Mouse (Mus musculus): ENCODE measurements around the gene Rfx2.

Gene Rfx2

DNA sequence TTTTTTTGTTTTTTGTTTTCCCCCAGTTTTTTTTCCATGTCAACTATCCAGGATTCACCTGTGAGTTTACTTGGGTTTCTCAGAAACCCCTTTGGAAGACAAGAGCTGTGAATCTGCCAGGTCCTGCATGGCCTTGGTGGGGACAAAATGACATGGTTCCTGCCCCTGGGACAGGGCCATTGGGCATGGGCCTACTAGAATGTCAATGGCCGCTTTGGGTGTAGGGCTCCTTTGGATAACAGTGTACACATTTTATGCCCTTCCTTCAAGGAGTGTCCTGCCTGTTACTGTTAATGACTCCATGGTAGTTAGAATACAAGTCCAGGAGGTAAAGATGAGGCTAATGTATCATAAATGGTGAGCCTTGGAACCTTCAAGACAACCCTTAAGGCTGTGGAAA is 2.1 kb upstream of the Rfx2 start:
- no peak for DNase-seq (ENCODE audit: low spot score in 2 of 2)

DNA sequence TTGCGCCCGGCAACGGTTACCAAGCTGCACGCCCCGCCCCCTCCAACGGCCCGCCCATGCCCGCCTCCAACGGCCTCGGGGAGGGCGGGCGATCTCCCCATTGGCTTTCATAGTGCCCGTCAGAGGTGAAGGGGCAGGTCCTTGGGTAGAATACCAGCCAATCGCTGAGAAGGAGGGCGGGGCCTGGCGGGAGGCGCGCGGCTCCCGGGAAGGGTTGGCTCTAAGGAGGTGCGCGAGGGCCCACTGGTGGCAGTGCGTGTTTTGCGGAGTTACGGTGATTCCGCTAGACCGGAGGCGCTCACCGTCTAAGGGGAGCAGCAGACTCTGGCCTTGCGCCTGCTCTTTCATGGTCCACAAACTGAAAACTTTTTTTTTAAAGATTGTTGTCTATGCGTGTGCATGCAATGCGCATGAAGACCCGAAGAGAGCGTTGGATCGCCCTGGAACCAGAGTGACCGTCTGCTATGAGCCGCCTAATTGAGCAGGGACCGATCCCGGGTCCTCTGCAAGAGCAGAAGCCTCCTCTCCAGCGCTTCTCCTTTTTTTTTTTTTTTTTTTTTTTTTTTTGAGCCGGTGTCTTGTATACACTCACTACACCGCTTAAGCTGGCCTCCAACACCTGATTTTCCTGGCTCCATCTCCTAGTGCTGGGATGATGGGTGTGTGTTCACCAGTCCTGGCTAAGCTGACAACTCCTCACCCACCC is 451 bp upstream of the Rfx2 start:
- DNase-seq (ENCODE audit: low spot score in 2 of 2), result peak; percentile 94

DNA sequence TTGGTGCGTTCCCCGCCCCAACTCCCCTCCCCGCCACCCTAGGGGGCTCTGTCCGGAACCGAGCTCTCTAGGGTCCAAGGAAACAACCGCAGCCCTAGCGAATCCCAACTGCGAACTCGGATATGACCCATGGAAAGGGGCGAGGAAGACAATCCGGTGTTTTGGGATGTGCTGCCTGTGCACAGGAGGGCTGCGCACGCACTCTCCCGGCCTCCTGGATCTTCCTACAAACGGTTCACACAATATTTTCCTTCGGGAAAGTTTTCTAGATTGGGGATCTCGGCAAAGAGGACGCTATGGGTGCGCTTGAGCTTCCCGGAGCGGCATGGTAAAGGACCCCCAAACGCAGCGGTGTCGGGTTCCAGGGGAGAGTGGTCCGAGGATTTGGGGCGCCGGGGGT is 1.0 kb downstream of the Rfx2 start:
- DNase-seq (ENCODE audit: low spot score in 2 of 2), result no peak

DNA sequence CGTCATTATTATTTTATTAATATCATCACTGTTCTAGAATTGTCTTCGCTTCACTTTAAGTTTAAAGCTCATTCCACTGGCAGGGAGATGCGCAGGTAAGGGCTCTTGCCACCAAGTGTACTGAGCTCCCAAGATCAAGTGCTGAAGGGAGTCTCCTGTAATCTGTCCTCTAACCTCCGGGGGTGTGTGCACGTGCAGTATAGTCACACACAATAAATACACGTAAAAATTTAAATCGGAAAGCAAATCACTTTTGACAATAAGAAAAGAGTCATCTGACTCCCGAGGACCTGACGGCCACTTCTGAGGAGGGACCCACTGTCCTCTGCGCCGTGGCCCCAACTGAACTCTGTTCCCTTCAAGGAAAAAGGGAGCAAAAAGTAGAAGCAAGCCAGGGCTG is 1.6 kb downstream of the Rfx2 start:
- DNase-seq (ENCODE audit: low spot score in 2 of 2), result no peak

DNA sequence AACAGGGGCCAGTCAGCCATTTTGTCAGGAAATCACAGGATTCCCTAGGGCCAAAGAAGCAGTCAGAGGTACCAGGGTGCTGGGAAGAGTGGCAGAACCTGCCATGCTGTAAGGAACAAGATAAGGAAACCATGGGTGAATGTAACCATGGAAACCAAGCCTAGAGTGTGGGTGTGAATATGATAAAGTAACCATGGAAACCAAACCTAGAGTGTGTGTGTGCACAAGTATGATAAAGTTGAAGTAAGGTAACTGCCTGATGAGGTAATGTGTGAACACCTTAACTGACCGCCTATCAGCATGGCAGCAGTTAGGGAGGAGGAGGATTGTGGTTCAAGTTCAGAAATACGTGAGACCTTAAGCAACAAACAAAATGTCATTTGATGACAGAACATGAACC is 4.1 kb downstream of the Rfx2 start:
- DNase-seq (ENCODE audit: low spot score in 2 of 2), result no peak

DNA sequence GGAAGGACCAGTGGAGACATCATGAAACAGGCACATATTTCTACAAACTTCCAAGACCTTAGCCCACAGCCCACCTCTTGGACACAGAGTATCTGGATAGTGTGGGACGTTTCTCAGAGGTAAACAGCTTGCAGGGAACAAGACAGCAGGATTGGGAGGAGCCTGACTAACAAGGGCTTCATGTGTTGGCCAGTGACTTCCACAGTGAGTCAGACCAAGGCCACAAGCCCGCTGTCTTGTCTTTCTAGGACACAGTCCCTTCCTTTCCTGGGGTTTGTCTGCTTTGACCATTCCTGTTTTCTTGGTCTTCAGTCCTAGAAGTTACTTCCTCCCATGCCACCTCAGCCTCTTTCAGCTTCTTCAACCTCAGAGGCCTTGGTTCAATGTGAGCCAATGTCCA is 7.5 kb downstream of the Rfx2 start:
- DNase-seq (ENCODE audit: low spot score in 2 of 2), result no peak

DNA sequence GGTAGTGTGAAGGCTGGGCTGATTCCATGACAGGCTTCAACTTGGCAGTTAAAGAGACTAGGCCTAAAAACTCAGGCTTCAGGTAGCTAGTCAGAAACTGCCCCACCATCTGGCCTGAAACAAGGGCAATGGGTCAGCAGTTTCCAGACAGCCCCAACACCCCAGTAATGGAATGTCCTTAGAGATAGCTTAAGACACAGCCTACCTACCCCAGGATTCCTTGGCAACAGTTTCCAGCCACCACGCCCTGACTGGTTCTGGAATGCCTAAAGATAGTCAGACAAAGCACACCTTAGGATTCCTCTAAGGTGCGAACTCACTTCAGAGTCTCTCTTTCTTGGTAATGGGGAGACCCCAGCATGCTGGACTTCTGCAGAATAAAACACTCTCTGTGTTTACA is 8.4 kb downstream of the Rfx2 start:
- DNase-seq (ENCODE audit: low spot score in 2 of 2), result no peak

DNA sequence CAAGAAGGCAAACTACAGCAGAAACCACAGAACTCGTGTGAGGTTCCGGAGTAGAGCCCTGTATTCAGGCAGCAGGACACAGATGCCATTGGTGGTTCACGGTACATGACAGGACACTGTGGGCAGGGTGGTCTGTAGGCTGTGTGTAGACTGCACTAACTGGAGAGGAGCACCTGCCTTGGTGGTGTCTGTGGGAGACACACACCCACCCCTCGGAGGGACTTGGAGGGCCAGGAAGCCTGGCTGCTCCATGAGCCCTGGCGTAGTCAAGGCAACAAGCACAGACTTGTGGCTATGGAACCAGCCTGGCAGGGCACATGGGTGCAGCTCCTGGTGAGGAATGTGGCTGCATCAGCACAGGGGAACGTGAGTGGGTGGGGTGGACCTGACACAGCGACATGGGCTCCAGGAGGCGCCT is 11.1 kb downstream of the Rfx2 start:
- DNase-seq (ENCODE audit: low spot score in 2 of 2), result no peak

DNA sequence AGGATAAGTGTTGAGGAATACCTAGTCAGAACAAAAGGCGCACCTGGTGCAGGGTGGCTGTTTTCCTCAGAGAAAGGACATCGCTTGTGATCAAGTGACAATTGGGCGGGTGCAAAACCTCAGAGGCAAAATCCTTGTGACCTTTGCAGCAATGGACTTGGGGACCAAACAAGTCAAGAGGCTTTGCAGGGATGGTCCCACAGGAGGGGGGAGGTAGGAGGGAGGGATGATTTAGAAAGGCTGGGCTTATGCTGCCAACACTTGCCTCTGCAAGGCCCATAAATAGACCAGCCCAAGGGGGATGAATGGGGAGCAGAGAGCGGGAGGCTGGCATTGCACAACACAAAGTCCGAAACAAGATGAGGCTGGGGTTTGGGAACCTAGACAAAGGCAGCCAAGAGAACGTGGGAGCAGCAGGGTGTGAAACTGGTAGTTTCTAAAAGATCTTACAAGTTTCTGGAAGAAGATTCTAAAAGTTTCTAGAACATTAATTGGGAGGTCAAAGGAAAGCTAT is 11.7 kb downstream of the Rfx2 start:
- no peak for DNase-seq (ENCODE audit: low spot score in 2 of 2)

DNA sequence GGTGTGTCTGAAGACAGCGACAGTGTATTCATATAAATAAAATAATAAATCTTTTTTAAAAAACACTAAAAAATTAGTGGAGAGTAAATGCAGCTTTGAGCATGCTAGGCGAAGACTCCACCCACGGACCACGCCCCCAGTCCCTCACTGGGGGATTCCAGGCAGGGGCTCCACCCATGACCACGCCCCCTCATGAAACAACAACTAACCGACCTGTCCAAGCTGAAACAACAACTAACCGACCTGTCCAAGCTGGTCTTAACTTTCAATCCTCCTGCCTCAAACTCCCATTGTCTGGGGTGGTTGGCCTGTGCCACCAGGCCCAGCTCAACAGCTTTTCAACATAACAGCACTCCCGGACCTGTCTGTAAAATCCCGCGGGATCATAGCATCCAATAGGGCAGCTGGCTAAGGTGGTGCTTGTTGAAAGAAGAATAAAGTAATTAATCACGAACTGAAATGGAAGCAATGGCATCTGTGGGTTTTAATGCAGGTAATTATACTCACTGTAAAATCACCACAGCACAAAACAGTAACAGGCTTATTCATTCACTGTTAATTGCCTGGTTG is 12.7 kb downstream of the Rfx2 start:
- DNase-seq (ENCODE audit: low spot score in 2 of 2), result no peak

DNA sequence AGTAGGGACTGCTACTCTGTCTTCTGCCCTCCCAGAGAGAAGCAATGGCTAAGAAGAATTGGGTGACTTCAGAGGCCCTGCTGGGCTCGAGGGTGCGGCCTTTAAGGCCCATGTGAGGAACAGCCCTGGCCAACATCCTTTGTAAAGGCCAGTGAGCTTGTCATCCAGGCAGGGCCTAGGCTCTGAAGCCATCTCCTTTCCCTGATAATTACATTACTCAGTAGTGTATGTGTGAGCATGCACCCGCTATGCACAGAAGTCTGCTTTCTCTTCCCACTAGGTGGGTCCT is 15.8 kb downstream of the Rfx2 start:
- no peak for DNase-seq (ENCODE audit: low spot score in 2 of 2)

DNA sequence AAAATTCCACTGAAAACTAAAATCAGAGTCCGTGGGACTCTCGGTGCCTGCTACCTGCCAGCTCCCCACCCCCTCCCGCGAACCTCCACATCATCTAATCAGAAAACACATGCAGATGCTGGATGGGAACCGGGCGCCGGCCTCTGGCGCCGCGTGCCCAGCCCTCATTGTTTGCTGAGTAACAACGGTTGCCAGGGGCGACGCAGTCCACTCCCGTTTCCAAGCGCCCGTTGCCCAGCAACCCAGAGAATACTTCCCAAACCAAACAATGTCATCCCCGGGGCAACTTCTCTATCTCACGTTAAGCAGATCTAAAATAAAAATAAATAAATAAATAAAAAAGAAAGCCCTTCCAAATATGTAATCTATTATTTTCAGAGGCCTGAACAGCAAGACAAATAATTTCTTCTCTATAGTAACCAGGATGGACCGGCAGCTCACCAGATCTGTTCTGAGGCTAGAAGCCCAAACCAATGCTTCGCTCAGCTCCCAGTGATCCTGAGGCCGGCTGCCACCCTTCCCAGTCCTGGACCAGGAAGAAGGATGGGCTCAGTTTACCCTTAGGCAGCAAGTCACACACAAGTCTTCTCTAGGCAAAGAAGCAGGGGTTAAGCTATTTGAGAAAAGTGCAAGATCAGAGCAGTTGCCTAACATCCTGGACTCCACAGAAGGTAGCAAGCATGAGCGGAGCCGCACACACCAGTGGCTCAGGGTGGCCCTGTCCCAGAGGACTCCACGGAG is 16.3 kb downstream of the Rfx2 start:
- peak; percentile 62 to 67 for DNase-seq (ENCODE audit: low spot score in 2 of 2)

DNA sequence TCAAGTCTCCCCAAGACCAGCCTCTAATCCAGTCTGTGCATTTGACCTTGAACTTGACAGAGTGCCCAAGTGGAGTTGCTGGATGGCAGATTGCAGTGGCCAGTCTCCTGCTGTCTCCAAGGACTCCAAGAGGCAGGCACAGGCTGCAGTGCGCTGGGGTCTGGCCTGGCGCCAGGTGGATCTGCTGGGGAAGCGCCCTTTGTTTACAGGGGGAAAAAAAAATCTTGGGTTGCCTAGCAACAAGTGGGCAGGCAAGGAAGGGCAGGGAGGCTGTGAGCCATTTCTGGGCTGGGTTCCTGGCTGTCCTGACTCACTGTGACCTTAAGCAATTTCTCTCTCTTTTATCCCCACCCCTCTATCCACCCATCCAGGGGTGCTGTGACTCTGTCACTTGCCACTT is 20.6 kb downstream of the Rfx2 start:
- peak; percentile 50 to 57 for DNase-seq (ENCODE audit: low spot score in 2 of 2)

DNA sequence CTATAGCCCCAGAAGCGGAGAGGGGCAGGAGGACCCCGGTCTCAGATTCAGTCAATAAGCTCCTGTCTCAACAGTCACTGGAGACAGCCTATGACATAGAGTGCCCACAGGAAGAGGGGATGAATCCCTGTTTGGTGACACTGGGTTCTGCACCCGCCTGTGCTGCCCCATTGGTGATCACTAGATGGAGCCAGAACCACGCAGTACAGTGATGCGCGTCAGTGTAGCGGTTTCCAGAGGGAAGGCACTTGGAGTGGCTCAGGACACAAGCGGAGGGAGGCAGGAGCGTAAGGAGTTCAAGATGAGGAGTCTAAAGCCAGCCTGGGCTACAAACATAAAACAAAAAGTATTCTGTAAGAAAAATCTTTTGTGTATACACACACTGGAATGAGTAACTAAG is 22.3 kb downstream of the Rfx2 start:
- peak; percentile 72 to 78 for DNase-seq (ENCODE audit: low spot score in 2 of 2)

DNA sequence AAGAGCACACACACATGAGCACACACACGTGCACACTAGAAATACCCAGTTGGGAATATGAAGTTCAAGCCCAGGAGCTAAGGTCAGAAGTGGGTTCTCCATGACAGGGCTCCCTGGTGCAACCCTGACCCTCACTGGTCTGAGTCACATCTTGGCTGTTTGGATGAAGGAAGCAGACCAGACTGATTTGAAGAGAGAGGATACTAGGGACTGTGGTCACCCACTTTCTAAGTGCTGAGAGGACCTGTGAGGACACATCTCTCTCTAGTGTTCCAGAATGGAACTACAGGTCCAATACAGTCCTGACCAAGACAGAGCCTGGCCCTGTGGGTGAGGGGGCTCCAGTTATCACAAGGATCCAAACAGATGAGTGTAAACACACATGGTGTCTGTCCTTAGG is 25.0 kb downstream of the Rfx2 start:
- DNase-seq (ENCODE audit: low spot score in 2 of 2), result no peak

DNA sequence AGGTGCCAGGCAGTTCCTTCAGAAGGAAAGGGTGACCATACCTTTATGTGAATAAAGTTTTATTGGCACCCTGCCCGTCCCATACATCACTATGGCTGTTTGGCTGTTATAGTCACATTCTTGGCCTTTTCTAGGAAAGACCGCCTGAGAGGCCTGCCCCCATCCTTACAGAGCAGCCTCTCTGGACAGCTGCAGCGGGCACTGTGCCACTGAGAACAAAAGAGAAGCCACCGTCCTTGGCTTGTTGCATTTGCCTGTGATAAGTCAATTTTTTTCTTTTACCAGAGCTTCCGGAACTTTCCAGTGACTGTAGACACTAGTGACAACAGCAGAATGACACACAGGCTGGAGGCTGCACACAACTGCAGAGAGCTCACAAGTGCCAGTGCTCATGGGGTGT is 25.9 kb downstream of the Rfx2 start:
- no peak for DNase-seq (ENCODE audit: low spot score in 2 of 2)

DNA sequence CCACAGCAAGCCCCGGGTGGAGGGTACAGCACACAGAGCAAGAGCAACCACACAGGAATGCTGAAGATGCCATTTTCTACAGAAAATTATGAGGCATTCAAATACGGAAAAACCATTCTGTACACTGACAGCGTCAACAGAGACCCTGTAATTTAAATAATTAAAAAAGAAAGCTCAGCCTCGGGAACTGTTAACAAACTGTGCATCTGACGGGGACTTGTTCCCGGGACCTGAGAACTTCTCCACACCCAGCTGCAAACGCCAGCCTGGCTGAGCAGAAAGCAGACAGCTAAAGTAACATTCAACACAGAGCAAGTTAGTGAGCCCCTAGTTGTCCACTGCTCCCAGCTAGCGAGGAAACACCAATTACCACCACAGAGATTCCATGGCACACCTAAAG is 28.7 kb downstream of the Rfx2 start:
- DNase-seq (ENCODE audit: low spot score in 2 of 2), result no peak

DNA sequence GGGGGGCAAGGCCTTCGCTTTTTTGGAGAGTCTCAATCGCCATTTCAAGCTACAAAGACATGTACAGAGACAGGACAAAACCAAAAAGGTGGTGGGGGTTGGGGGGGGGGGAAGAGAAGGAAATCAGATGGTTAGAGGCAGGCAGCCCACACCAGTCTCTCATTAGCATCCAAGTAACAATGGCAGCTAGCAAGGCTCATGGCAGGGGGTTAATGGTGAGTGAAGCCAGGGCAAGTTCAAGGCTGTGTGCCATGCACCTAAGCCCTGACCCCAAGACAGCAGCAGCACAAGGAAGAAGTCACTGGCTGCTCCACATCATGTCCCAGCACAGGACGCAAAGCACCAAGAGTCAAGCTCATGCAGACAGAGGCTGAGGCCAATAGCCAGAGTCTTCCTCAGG is 31.5 kb downstream of the Rfx2 start:
- DNase-seq (ENCODE audit: low spot score in 2 of 2), result no peak

DNA sequence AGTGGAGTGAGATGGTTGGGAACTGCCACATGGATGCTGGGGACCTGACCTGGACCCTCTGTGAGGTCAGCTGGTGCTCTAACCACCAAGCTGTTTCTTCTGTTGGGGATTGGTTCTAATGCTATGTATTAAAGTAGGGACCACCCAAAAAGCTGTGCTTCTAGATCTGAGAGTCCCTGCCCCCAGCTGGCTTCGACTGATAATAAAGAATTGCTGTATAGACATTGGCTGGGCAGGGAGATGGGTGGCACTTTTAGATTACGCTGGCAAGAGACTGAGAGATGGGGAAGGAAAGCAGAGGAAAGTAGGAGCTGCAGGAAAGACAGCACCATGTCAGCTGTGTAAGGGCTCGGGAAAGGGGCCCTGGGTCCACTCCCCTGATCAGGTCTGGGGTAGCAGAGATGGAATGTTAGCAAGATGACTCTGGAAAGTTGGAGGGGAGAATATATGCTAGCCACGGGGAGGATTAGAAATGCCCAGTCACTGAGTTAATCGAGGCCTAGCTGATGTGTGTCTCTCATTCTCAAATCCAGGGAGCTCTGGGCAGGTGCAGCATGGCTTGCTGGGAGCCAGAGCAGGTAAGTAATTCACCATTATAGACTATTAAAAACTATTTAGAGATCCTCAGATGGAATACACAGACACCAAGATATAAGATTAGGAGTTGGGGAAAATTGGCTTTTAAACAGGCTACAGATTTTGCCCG is 37.0 kb downstream of the Rfx2 start:
- DNase-seq (ENCODE audit: low spot score in 2 of 2), result no peak

DNA sequence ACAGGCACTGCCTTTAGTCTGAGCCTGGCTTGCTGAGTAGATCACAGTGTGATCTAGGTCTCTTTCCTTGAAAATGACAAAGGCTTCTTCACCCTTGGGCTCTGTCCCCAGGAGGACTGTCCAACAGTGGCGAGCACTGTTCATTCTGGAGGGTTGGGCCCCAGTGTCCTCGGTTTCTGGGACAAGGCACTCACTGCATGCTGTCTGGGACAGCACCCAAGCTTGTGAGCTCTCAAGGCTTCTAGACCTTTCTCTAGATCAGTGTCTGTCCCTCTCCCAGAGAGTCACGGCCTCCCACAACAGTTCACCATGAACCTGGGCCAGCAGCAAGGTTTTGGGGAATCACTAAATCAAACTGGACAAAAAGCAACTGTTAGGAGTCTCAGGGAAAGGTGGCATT is 38.2 kb downstream of the Rfx2 start:
- DNase-seq (ENCODE audit: low spot score in 2 of 2), result no peak

DNA sequence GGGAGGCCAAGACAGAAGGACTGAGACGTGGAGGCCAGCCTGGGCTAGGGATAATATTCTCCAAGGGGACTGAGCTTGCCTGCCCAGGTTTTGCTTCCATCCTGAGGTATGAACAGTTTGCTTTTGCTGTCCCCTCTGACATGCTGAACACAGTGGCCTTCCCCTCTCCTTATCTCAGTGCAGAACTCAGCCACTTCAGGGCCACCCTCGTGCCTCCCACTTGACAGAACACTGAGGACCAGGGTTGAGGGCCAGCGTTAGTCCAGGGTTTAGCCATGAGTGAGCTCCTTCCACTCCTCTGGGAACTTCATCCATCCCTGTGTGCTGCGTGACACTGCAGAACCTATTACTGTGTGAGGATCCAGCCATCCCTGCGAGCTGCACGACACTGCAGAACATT is 41.5 kb downstream of the Rfx2 start:
- DNase-seq (ENCODE audit: low spot score in 2 of 2), result no peak

DNA sequence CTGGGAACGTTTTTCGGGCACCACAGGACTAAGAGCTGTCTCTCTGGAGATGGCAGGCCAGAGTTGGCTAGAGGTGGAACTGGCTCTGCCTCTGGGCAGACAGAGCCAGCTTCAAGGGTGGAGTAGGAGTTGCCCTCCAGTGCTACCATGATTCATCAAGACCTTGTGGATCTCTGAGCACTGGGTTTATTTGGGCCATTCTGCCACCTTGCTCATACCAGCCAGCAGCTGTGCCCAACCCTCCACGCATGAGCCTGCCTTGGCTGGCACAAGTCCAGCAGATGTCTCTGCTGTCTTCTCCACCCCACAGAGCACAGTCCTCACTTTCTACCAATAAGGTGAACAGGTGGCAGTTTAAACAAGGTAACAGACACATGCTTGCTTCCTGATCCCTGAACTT is 41.9 kb downstream of the Rfx2 start:
- no peak for DNase-seq (ENCODE audit: low spot score in 2 of 2)
